Mouse (Mus musculus) MEL (cell line): ENCODE measurements around the gene Bmpr2.

ENCODE experiments used
- CTCF ChIP-seq, 3 experiments: IDR thresholded peaks in 2 of 3; conservative IDR thresholded peaks in 1 of 3; 2 replicates each; pipeline ENCODE4 v1.5.1; 2011 to 2012; ENCODE audit warnings: low read length in 3 of 3, low read depth in 2 of 3, mild to moderate bottlenecking in 2 of 3, improper control_type of control experiment in 1 of 3, inconsistent platforms in 1 of 3, mixed read lengths in 1 of 3, moderate library complexity in 1 of 3; ENCODE audit not compliant: control insufficient read depth in 1 of 3, insufficient read depth in 1 of 3, poor library complexity in 1 of 3, severe bottlenecking in 1 of 3
- EP300 ChIP-seq, 2 experiments: IDR thresholded peaks; 2 replicates each; pipeline ENCODE4 v1.6.1; 2011; ENCODE audit warnings: improper control_type of control experiment in 2 of 2, low read length in 2 of 2, low read depth in 1 of 2, mild to moderate bottlenecking in 1 of 2
- KAT2A ChIP-seq: conservative IDR thresholded peaks from 2 replicates; pipeline ENCODE4 v1.6.1; 2012; ENCODE audit warnings: low read depth, low read length, improper control_type of control experiment, inconsistent platforms
- USF1 ChIP-seq: IDR thresholded peaks from 2 replicates; pipeline ENCODE4 v1.6.1; 2014; ENCODE audit warnings: low read depth, mild to moderate bottlenecking, inconsistent platforms, low read length, improper control_type of control experiment, moderate library complexity

DNA sequence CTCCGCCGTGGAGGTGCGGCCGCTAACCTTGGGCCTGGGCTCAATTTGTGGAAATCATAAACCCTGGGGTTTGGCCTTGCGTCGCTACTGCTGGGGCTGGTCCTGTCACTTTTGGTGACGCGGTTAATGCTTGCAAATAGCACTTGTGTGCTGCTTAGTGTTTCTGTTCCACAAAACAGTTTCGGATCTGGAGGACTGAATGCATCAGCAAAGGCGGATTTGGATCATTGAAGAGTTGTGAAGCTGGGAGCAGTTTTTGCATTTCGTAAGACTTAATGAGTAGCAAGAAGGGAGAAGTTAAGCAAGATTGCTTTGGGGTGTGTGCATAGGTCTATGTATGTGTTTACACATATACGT is 150.6 kb downstream of the Bmpr2 start:
- no peak for TF ChIP-seq EP300 (IDR thresholded peaks at IDR 0.05; ENCODE audit: low read depth in 1 of 2, low read length in 2 of 2)
- no peak; the same call in 1 of the 2 replicates for TF ChIP-seq KAT2A
- TF ChIP-seq USF1, result no peak
- TF ChIP-seq CTCF (IDR thresholded peaks at IDR 0.05 in 2 of 3, conservative IDR thresholded peaks at IDR 0.05 in 1 of 3; ENCODE audit: control insufficient read depth in 1 of 3, insufficient read depth in 1 of 3, low read depth in 2 of 3, low read length in 3 of 3, poor library complexity in 1 of 3, severe bottlenecking in 1 of 3), result no peak
